ENCODE assay signal across 7 mouse cellular contexts in the genomic region with DNA sequence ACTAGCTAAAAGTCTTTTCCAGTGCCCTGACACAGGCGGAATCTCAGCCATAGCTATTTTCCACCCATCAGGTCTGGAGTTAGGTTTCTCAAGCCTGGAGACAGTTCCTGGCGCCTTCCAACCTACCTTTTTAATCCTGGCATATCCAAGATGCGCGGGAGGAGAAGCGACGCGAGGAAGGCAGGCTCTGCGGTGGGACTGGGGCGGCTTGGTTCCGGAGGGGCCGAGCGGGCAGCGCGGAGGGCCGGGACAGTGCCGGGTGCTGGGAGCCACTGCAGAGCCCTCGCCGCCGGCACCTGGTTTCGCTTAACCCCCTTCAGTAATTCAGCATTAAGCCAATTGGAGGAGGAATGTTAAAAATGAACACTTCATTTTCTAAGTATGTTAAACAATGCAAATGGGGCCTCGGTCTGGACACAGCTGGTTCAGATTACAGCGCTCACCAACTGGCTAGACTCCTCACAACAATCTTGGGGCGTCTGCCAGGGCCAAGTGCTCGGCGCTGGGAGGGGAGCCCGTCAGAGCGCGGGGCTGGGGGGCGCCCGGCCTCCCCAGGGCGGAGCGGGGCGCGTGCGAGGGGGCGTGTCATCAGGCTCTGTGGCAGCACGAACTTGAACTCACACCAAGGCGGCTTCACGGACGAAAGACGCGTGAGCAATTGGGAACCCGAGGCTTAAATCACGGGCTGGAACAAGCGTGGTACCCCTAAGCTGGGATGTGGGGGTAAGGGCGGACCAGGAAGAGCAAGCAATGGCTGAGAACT. TPM values are rescaled to one million over a fixed set of nuclear protein-coding genes. Genes with fewer than 3 reads are reported as not detected.
DNase-seq lines count a peak whose midpoint lies in the region; ATAC-seq and TF ChIP-seq lines count a peak whose summit lies in the region.

TSS of gene Fbln5 (minus strand) at position 448 of the 763 bp plus-strand sequence.

- no peak for TF ChIP-seq CTCF in bone marrow macrophage, adult 2 months (IDR thresholded peaks at IDR 0.05; ENCODE audit: low read depth, low read length)
- no peak for TF ChIP-seq CTCF in stomach, postnatal 0 days (IDR thresholded peaks at IDR 0.05; ENCODE audit: low read depth)

- H3K9me3 ChIP-seq in hindbrain, embryonic 15.5 days, result no peaks in the 10 kb centered on the region
- H3K9me3 ChIP-seq in limb, embryonic 13.5 days, result no peaks in the 10 kb centered on the region
- no peaks in the 10 kb centered on the region for H3K9me3 ChIP-seq in midbrain, embryonic 12.5 days
- no peaks in the 10 kb centered on the region for H3K9me3 ChIP-seq in stomach, postnatal 0 days (ENCODE audit: control insufficient read depth, low read length)

- no peak for TF ChIP-seq POLR2A in bone marrow macrophage, adult 2 months (IDR thresholded peaks at IDR 0.05; ENCODE audit: borderline replicate concordance, low read depth, low read length)

- peak within 1 kb of the TSS; percentile 98 for H3K4me2 ChIP-seq in hindbrain, embryonic 15.5 days
- H3K4me2 ChIP-seq in limb, embryonic 13.5 days (replicated peaks), result peak within 1 kb of the TSS; percentile 81
- peak within 1 kb of the TSS; percentile 90 for H3K4me2 ChIP-seq in midbrain, embryonic 12.5 days (replicated peaks)
- peak within 1 kb of the TSS; percentile 89 for H3K4me2 ChIP-seq in stomach, postnatal 0 days (replicated peaks; ENCODE audit: low read depth)

- H3K9ac ChIP-seq in hindbrain, embryonic 15.5 days, result peak within 1 kb of the TSS; percentile 52
- H3K9ac ChIP-seq in limb, embryonic 13.5 days, result peak within 1 kb of the TSS; percentile 62
- H3K9ac ChIP-seq in midbrain, embryonic 12.5 days (replicated peaks), result peak within 1 kb of the TSS; percentile 54
- H3K9ac ChIP-seq in stomach, postnatal 0 days (ENCODE audit: low read length), result peak within 1 kb of the TSS; percentile 56

- no peak within 1 kb of the TSS for H3K27ac ChIP-seq in bone marrow macrophage, adult 2 months (ENCODE audit: insufficient read depth, low read depth, low read length)
- no peak within 1 kb of the TSS for H3K27ac ChIP-seq in hindbrain, embryonic 15.5 days (replicated peaks)
- H3K27ac ChIP-seq in limb, embryonic 13.5 days, result peak within 1 kb of the TSS; percentile 92
- no peak within 1 kb of the TSS for H3K27ac ChIP-seq in midbrain, embryonic 12.5 days (replicated peaks)
- peak within 1 kb of the TSS; percentile 80 for H3K27ac ChIP-seq in stomach, postnatal 0 days (replicated peaks)

- H3K36me3 ChIP-seq in hindbrain, embryonic 15.5 days, result no peaks in the 10 kb centered on the region
- no peaks in the 10 kb centered on the region for H3K36me3 ChIP-seq in limb, embryonic 13.5 days
- no peaks in the 10 kb centered on the region for H3K36me3 ChIP-seq in midbrain, embryonic 12.5 days
- H3K36me3 ChIP-seq in stomach, postnatal 0 days (ENCODE audit: control insufficient read depth, insufficient read depth, low read length), result no peaks in the 10 kb centered on the region

- H3K4me3 ChIP-seq in bone marrow macrophage, adult 2 months (ENCODE audit: insufficient read depth, low read length), result peak within 1 kb of the TSS; percentile 52
- peak within 1 kb of the TSS; percentile 50 for H3K4me3 ChIP-seq in hindbrain, embryonic 15.5 days
- H3K4me3 ChIP-seq in limb, embryonic 13.5 days, result peak within 1 kb of the TSS; percentile 52
- peak within 1 kb of the TSS; percentile 47 for H3K4me3 ChIP-seq in midbrain, embryonic 12.5 days
- peak within 1 kb of the TSS; percentile 58 for H3K4me3 ChIP-seq in stomach, postnatal 0 days (ENCODE audit: low read depth, low read length)

- under 1% methylated on average over 46 of the region's 46 CpGs for WGBS in hindbrain, embryonic 15.5 days
- under 1% methylated on average over 45 of the region's 46 CpGs for WGBS in limb, embryonic 13.5 days
- 1% methylated on average over 46 of the region's 46 CpGs for WGBS in midbrain, embryonic 12.5 days
- 1% methylated on average over 46 of the region's 46 CpGs for WGBS in stomach, postnatal 0 days

- TF ChIP-seq EP300 in stomach, postnatal 0 days (optimal IDR thresholded peaks at IDR 0.05), result no peak

- ATAC-seq in hindbrain, embryonic 15.5 days (ENCODE audit: low FRiP score, low read depth), result peak; percentile 66
- peak; percentile 92 for ATAC-seq in limb, embryonic 13.5 days (ENCODE audit: low FRiP score, low read depth)
- ATAC-seq in midbrain, embryonic 12.5 days (ENCODE audit: low FRiP score, low read depth), result peak; percentile 76
- ATAC-seq in stomach, postnatal 0 days (ENCODE audit: low FRiP score, low TSS enrichment), result peak; percentile 85

- peaks cover 9% of the 10 kb centered on the region for H3K27me3 ChIP-seq in hindbrain, embryonic 15.5 days
- peaks cover 7% of the 10 kb centered on the region; the same call in 1 of the 2 replicates for H3K27me3 ChIP-seq in limb, embryonic 13.5 days
- peaks cover 35% of the 10 kb centered on the region for H3K27me3 ChIP-seq in midbrain, embryonic 12.5 days
- H3K27me3 ChIP-seq in stomach, postnatal 0 days (ENCODE audit: control insufficient read depth, insufficient read depth, low read length), result no peaks in the 10 kb centered on the region

- H3K4me1 ChIP-seq in bone marrow macrophage, adult 2 months (ENCODE audit: control insufficient read depth, insufficient read depth, low read length), result peaks cover 23% of the 10 kb centered on the region
- peaks cover 13% of the 10 kb centered on the region for H3K4me1 ChIP-seq in hindbrain, embryonic 15.5 days (replicated peaks)
- H3K4me1 ChIP-seq in limb, embryonic 13.5 days, result peaks cover 27% of the 10 kb centered on the region
- peaks cover 9% of the 10 kb centered on the region for H3K4me1 ChIP-seq in midbrain, embryonic 12.5 days
- no peaks in the 10 kb centered on the region; the same call in 1 of the 2 replicates for H3K4me1 ChIP-seq in stomach, postnatal 0 days (replicated peaks; ENCODE audit: control insufficient read depth, insufficient read depth)

- peak; percentile 56 for DNase-seq in R1 (ENCODE audit: low read depth, low spot score)
- DNase-seq in gastrocnemius, postnatal 10 days, result peak; percentile 69
- DNase-seq in stomach, postnatal 0 days (ENCODE audit: low spot score), result peak; percentile 58

RNA-seq across cellular contexts. Expression of gene Fbln5, which starts in this region (rescaled TPM):
- 0.84 and 1.0 TPM in 2 replicates for polyA plus RNA-seq in bone marrow macrophage, adult 2 months (2012; ENCODE audit: insufficient read depth, insufficient read length, missing spikeins)
- total RNA-seq in gastrocnemius, postnatal 10 days (2021), result 10 to 100 TPM; 47.8 to 56.1 TPM
- 15.0 and 17.4 TPM in 2 replicates for polyA plus RNA-seq in hindbrain, embryonic 15.5 days (2015; fragmentation: Nextera tagmentation; extraction: Ambion mirVana)
- polyA plus RNA-seq in limb, embryonic 13.5 days (2015; fragmentation: Nextera tagmentation; extraction: Ambion mirVana), result 91.3 and 102 TPM in 2 replicates
- 13.7 and 20.3 TPM in 2 replicates for polyA plus RNA-seq in midbrain, embryonic 12.5 days (2016; fragmentation: Nextera tagmentation; extraction: Ambion mirVana)
- 50.7 and 70.9 TPM in 2 replicates for polyA plus RNA-seq in stomach, postnatal 0 days (2015; fragmentation: Nextera tagmentation; extraction: Ambion mirVana)

Comparison
In these comparisons a context has a peak if more than half of its experiments do, and no peak if none do; other contexts are left out.
1. H3K27ac ChIP-seq: peak in limb, embryonic 13.5 days (single experiment) and stomach, postnatal 0 days (single experiment); none in bone marrow macrophage, adult 2 months (single experiment), hindbrain, embryonic 15.5 days (single experiment) and midbrain, embryonic 12.5 days (single experiment).
2. Peak in every context shown above with its lines, with median percentiles within 50 percentile points of each other: DNase-seq, H3K4me3 ChIP-seq, ATAC-seq, H3K4me2 ChIP-seq and H3K9ac ChIP-seq.